Mouse (Mus musculus) adrenal gland, adult 2 months (tissue): ENCODE results near the gene Fezf1. TPM values are rescaled to one million over a fixed set of nuclear protein-coding genes. Genes with fewer than 3 reads are reported as not detected.

Source experiments
- DNase-seq: peaks from one replicate; pipeline ENCODE4 v3.0.0; 2021
- long read RNA-seq: library from polyadenylated mRNA; stranded (forward); transcript quantifications from one replicate; pipeline ENCODE4 v2.0.0, GENCODE M21; 2021
- polyA plus RNA-seq: library from polyadenylated mRNA; depleted of rRNA; stranded (reverse); fragments of >200 nt; gene quantifications from 2 replicates; pipeline ENCODE4 v1.2.3, GENCODE M21; 2012; rRNA removed
- total RNA-seq, 2 experiments: library from RNA; stranded (reverse); gene quantifications; 2 replicates each; pipeline ENCODE4 v1.2.3; 2021

Gene Fezf1
- not detected for total RNA-seq
- polyA plus RNA-seq = not detected in 2 replicates
- long read RNA-seq = 0 reads

- DNase-seq = peak; percentile 12
Measured at GRCm38 (mm10) chr6:23248313-23249052, at the start of gene Fezf1. TSS of gene Fezf1 (minus strand) at chr6:23248362.

GRCm38 (mm10) chr6:23294685-23295084 lies 46.5 kb upstream of the Fezf1 start:
- no peak for DNase-seq

- no peak for DNase-seq
Measured at GRCm38 (mm10) chr6:23288752-23289151, 40.6 kb upstream of the Fezf1 start.

GRCm38 (mm10) chr6:23281514-23281820 lies 33.3 kb upstream of the Fezf1 start:
- no peak for DNase-seq

GRCm38 (mm10) chr6:23280811-23281513 lies 32.8 kb upstream of the Fezf1 start:
- no peak for DNase-seq

- no peak for DNase-seq
Measured at GRCm38 (mm10) chr6:23273483-23273882, 25.3 kb upstream of the Fezf1 start.

GRCm38 (mm10) chr6:23272979-23273378 lies 24.8 kb upstream of the Fezf1 start:
- DNase-seq = no peak

GRCm38 (mm10) chr6:23272542-23272941 lies 24.4 kb upstream of the Fezf1 start:
- no peak for DNase-seq

- DNase-seq = no peak
Measured at GRCm38 (mm10) chr6:23260738-23261050, 12.5 kb upstream of the Fezf1 start.

GRCm38 (mm10) chr6:23260016-23260737 lies 12.0 kb upstream of the Fezf1 start:
- no peak for DNase-seq

GRCm38 (mm10) chr6:23257981-23258380 lies 9.8 kb upstream of the Fezf1 start:
- DNase-seq = no peak

GRCm38 (mm10) chr6:23255161-23255560 lies 7.0 kb upstream of the Fezf1 start:
- no peak for DNase-seq

- no peak for DNase-seq
Measured at GRCm38 (mm10) chr6:23254644-23255043, 6.5 kb upstream of the Fezf1 start.

- DNase-seq = no peak
Measured at GRCm38 (mm10) chr6:23253353-23254311, 5.5 kb upstream of the Fezf1 start.

- DNase-seq = no peak
Measured at GRCm38 (mm10) chr6:23252196-23253135, 4.3 kb upstream of the Fezf1 start.

GRCm38 (mm10) chr6:23251431-23251830 lies 3.3 kb upstream of the Fezf1 start:
- no peak for DNase-seq

GRCm38 (mm10) chr6:23250288-23250955 lies 2.3 kb upstream of the Fezf1 start:
- DNase-seq = no peak

- DNase-seq = no peak
Measured at GRCm38 (mm10) chr6:23249616-23250287, 1.6 kb upstream of the Fezf1 start.

GRCm38 (mm10) chr6:23249053-23249401 lies 865 bp upstream of the Fezf1 start:
- DNase-seq = no peak
